Mouse (Mus musculus) lung, postnatal 0 days (tissue): ENCODE data around the gene Lats2. TPM values are rescaled to one million over a fixed set of nuclear protein-coding genes. Genes with fewer than 3 reads are reported as not detected.
"Not testable (repeated sequence)": the region's sequence is repeated elsewhere in the genome, so short reads cannot be mapped to it uniquely, and the experiment has no call there.

Experiments
- ATAC-seq: fragments of 200-750 bp; cut with Nextera tagmentation; 2 replicates; pipeline ENCODE4 v1.8.0; 2017; ENCODE audit warnings: moderate library complexity
- DNase-seq: peaks from one replicate; pipeline ENCODE4 v3.0.0-alpha.2; 2016; ENCODE audit warnings: low spot score
- H3K27ac ChIP-seq: fragments of 300-500 bp; sonication (generic); 2 replicates; pipeline ENCODE4 v1.5.1; 2014; ENCODE audit warnings: antibody characterized with exemption, mild to moderate bottlenecking, low read length, mixed read lengths
- H3K27me3 ChIP-seq: fragments of 300-500 bp; sonication (generic); replicated peaks from 2 replicates; pipeline ENCODE4 v1.6.1; 2014; ENCODE audit warnings: low read length, mixed read lengths; ENCODE audit not compliant: insufficient read depth
- H3K36me3 ChIP-seq: fragments of 300-500 bp; sonication (generic); 2 replicates; pipeline ENCODE4 v1.6.1; 2014; ENCODE audit warnings: low read length, mixed read lengths; ENCODE audit not compliant: insufficient read depth
- H3K4me1 ChIP-seq: fragments of 300-500 bp; sonication (generic); 2 replicates; pipeline ENCODE4 v1.6.1; 2014; ENCODE audit warnings: antibody characterized with exemption, low read depth, low read length, mixed read lengths; ENCODE audit not compliant: insufficient read depth
- H3K4me2 ChIP-seq: fragments of 300-500 bp; sonication (generic); replicated peaks from 2 replicates; pipeline ENCODE4 v1.6.1; 2014; ENCODE audit warnings: low read depth, mild to moderate bottlenecking, low read length, moderate library complexity, mixed read lengths
- H3K4me3 ChIP-seq: fragments of 300-500 bp; sonication (generic); 2 replicates; pipeline ENCODE4 v1.5.1; 2014; ENCODE audit warnings: low read depth, low read length
- H3K9ac ChIP-seq: fragments of 300-500 bp; sonication (generic); replicated peaks from 2 replicates; pipeline ENCODE4 v1.6.1; 2014; ENCODE audit warnings: low read depth, mild to moderate bottlenecking
- H3K9me3 ChIP-seq: fragments of 300-500 bp; sonication (generic); 2 replicates; pipeline ENCODE4 v1.6.1; 2016; ENCODE audit warnings: low read length, mixed read lengths
- CTCF ChIP-seq: IDR thresholded peaks from 2 replicates; pipeline ENCODE4 v1.5.1; 2016; ENCODE audit warnings: antibody characterized with exemption, mild to moderate bottlenecking
- EP300 ChIP-seq: IDR thresholded peaks from 2 replicates; pipeline ENCODE4 v1.6.1; 2016; ENCODE audit warnings: antibody characterized with exemption, mild to moderate bottlenecking, control low read depth
- WGBS: fragments of 180-500 bp; shearing (Covaris S2); extraction: QIAGEN DNeasy Blood & Tissue Kit; methylation state at CpG from one replicate; pipeline ENCODE4 v1.1.7; 2014; 5-methylcytosine and 5-hydroxymethylcytosine counted together
- polyA plus RNA-seq: library from polyadenylated mRNA; unstranded; fragments of >200 nt; fragmentation: Nextera tagmentation; extraction: Ambion mirVana; gene quantifications from 2 replicates; pipeline ENCODE4 v1.2.1, GENCODE M21; 2015

Gene Lats2
- polyA plus RNA-seq, 1 experiment from 2014 or later, result 24.2 TPM

- H3K4me1 ChIP-seq, result peaks cover 4% of the 10 kb centered on the region; the same call in 1 of the 2 replicates
- ATAC-seq (no peak), DNase-seq (no peak)
- H3K9ac ChIP-seq, result no peak overlapping the region
- H3K36me3 ChIP-seq, result no peaks in the 10 kb centered on the region
- no peaks in the 10 kb centered on the region for H3K27me3 ChIP-seq
- TF ChIP-seq CTCF (no peak), EP300 (no peak)
- H3K27ac ChIP-seq, result no peak overlapping the region
- no peak overlapping the region for H3K4me3 ChIP-seq
- WGBS, result 97% methylated on average over 2 of the region's 2 CpGs
- no peak overlapping the region for H3K4me2 ChIP-seq
- no peaks in the 10 kb centered on the region for H3K9me3 ChIP-seq
Observed at GRCm38 (mm10) chr14:57755661-57756060, 2.5 kb downstream of the Lats2 start.

- no peaks in the 10 kb centered on the region for H3K9me3 ChIP-seq
- no peaks in the 10 kb centered on the region for H3K4me1 ChIP-seq
- 13% methylated on average over 9 of the region's 9 CpGs for WGBS
- no peaks in the 10 kb centered on the region for H3K27me3 ChIP-seq
- no peak overlapping the region for H3K4me3 ChIP-seq
- peak overlapping the region; percentile 73 for H3K27ac ChIP-seq
- no peak overlapping the region for H3K9ac ChIP-seq
- DNase-seq (peak; percentile 54), ATAC-seq (peak; percentile 73)
- no peaks in the 10 kb centered on the region for H3K36me3 ChIP-seq
- TF ChIP-seq EP300 (no peak), CTCF (no peak)
- no peak overlapping the region for H3K4me2 ChIP-seq
Observed at GRCm38 (mm10) chr14:57753351-57753992, 4.7 kb downstream of the Lats2 start.

GRCm38 (mm10) chr14:57751006-57751405, 7.2 kb downstream of the Lats2 start:
- not testable (repeated sequence) for H3K36me3 ChIP-seq, DNase-seq, ATAC-seq, H3K4me3 ChIP-seq, H3K27me3 ChIP-seq, H3K27ac ChIP-seq, H3K9ac ChIP-seq, H3K4me2 ChIP-seq, H3K9me3 ChIP-seq, H3K4me1 ChIP-seq

- Histone ChIP-seq H3K4me1 (no peaks in the 10 kb centered on the region), H3K9ac (no peak overlapping the region), H3K4me2 (no peak overlapping the region), H3K27ac (no peak overlapping the region), H3K36me3 (no peaks in the 10 kb centered on the region), H3K4me3 (no peak overlapping the region), H3K9me3 (no peaks in the 10 kb centered on the region), H3K27me3 (no peaks in the 10 kb centered on the region)
- DNase-seq (no peak), ATAC-seq (no peak)
- TF ChIP-seq CTCF (no peak), EP300 (no peak)
- 61% methylated on average over 2 of the region's 2 CpGs for WGBS
Observed at GRCm38 (mm10) chr14:57749501-57749900, 8.7 kb downstream of the Lats2 start.

- H3K36me3 ChIP-seq, result no peaks in the 10 kb centered on the region
- no peaks in the 10 kb centered on the region for H3K27me3 ChIP-seq
- ATAC-seq (peak; percentile 97), DNase-seq (peak; percentile 97)
- no peaks in the 10 kb centered on the region; the same call in 1 of the 2 replicates for H3K4me1 ChIP-seq
- TF ChIP-seq EP300 (no peak), CTCF (peak; percentile 27; the same call in 1 of the 2 replicates)
- peak within 1 kb of the TSS; percentile 80 for H3K4me2 ChIP-seq
- H3K27ac ChIP-seq, result peak within 1 kb of the TSS; percentile 99
- H3K9me3 ChIP-seq, result no peaks in the 10 kb centered on the region
- WGBS, result under 1% methylated on average over 37 of the region's 68 CpGs
- H3K9ac ChIP-seq, result peak within 1 kb of the TSS; percentile 96
- peak within 1 kb of the TSS; percentile 99 for H3K4me3 ChIP-seq
Observed at GRCm38 (mm10) chr14:57746001-57746771, 12.0 kb downstream of the Lats2 start, which contains the start of gene Gm49361. Gene Gm49361 (minus strand): TSS chr14:57746103.

- ATAC-seq, result peak; percentile 71
- peak overlapping the region; percentile 80 for H3K4me2 ChIP-seq
- H3K27me3 ChIP-seq, result no peaks in the 10 kb centered on the region
- peak; percentile 56 for DNase-seq
- H3K4me3 ChIP-seq, result peak overlapping the region; percentile 99
- no peaks in the 10 kb centered on the region for H3K36me3 ChIP-seq
- no peaks in the 10 kb centered on the region for H3K9me3 ChIP-seq
- H3K4me1 ChIP-seq, result peaks cover 3% of the 10 kb centered on the region; the same call in 1 of the 2 replicates
- WGBS, result under 1% methylated on average over 51 of the region's 103 CpGs
- TF ChIP-seq EP300, result no peak
- H3K27ac ChIP-seq, result peak overlapping the region; percentile 99
- peak overlapping the region; percentile 96 for H3K9ac ChIP-seq
Observed at GRCm38 (mm10) chr14:57745291-57745969, 12.8 kb downstream of the Lats2 start.
